Mouse (Mus musculus) lung, postnatal 36 days (tissue): Measurements from ENCODE around the gene Fmo1.

Experiments
- DNase-seq: peaks from one replicate; pipeline ENCODE4 v3.0.0; 2022; ENCODE audit warnings: mixed read lengths

Gene Fmo1

GRCm38 (mm10) chr1:162859996-162860605 lies 6.3 kb downstream of the Fmo1 start:
- peak; percentile 61 for DNase-seq

DNA sequence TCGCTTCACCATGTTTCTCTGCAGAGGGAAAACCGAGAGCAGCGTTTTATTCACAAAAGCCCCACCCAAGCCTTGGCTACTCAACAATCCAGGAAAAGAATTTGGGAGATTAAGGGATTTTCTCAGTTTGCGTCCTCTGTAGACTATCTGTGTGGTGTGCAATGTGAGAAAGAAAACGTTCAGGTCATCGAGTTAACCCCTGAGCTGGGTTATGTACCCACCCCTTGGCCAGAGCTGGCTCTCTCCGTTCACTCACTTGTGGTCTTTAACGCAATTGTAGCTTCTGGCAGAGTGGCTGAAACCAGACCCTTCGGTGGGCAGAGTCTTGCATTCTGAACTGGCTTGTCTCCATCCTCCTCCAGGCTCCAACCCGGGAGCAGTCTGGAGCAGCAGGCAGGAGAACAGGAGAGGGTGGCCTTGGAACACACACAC lies 6.8 kb downstream of the Fmo1 start:
- no peak for DNase-seq

- DNase-seq: peak; percentile 24
These were observed 7.7 kb downstream of the Fmo1 start for GRCm38 (mm10) chr1:162858748-162859130.

GRCm38 (mm10) chr1:162857766-162858747 lies 8.4 kb downstream of the Fmo1 start:
- no peak for DNase-seq

- DNase-seq: no peak
These were observed 12.5 kb downstream of the Fmo1 start for GRCm38 (mm10) chr1:162853812-162854482.

DNA sequence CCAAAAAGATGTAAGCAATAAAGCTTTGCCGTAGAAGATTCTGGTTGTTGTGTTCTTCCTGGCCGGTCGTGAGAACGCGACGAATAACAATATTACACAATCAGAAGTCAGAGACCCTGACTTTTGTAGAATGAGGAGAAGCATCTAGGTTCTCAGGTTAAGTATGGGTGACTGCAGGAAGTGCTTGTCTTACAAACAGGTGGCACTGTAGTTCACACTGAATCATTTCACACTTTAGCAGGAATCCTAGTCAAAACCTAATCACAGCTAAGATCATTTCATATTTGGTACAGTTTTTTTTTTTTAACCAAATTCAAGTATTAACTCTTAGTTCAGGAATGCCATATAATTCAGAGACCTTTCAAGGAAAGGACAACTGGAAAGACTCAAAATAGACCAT lies 18.9 kb downstream of the Fmo1 start:
- DNase-seq: peak; percentile 52

GRCm38 (mm10) chr1:162840211-162840610 lies 26.2 kb downstream of the Fmo1 start:
- peak; percentile 59 for DNase-seq

- DNase-seq: no peak
These were observed 27.4 kb downstream of the Fmo1 start for GRCm38 (mm10) chr1:162838976-162839375.

- no peak for DNase-seq
These were observed 32.1 kb downstream of the Fmo1 start for GRCm38 (mm10) chr1:162834342-162834741.

- DNase-seq: no peak
These were observed 33.8 kb downstream of the Fmo1 start for GRCm38 (mm10) chr1:162832574-162832953.

- no peak for DNase-seq
These were observed 34.4 kb downstream of the Fmo1 start for GRCm38 (mm10) chr1:162831838-162832573.

GRCm38 (mm10) chr1:162819280-162819679 lies 47.1 kb downstream of the Fmo1 start:
- no peak for DNase-seq

- no peak for DNase-seq
These were observed 50.9 kb downstream of the Fmo1 start for GRCm38 (mm10) chr1:162815381-162816127.

DNA sequence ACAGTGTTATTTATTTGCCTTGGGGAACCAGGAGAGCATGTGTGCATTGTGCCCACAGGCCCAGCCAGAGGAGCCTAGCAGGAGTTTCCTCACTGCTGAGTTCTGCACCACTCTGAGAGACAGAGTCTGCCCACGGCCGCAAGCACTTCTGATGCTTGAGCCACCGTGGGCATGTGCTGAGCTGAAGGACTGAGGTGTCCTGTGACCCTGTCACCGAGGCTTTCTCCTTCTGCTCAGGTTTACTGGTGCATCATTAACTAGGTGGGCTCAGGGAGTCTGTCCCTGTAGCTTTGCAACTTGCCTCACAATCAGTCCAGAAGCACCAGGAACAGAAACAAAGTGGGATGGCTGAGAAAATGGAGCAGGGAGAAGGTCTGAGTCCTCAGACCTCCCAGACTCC lies 51.5 kb downstream of the Fmo1 start:
- DNase-seq: no peak

DNA sequence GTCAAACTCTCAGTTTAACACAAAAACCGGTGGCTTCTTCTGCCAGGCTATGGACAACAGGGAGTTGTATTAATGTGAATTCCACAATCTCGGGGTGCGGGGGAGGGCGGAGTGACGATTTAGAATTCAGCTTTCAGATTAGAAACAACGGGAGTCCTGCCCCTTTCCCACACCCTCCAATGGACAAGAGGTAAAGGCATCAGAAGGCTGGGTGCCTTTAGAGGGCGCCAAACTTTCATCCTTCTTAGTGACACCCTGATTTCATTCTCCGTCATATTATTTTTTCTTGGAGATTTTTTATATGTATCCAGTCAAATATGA lies 52.6 kb downstream of the Fmo1 start, which contains the start of gene Fmo4:
Fmo4 (minus strand) TSS at position 137 of the 321 bp plus-strand sequence.
- DNase-seq: peak; percentile 90

DNA sequence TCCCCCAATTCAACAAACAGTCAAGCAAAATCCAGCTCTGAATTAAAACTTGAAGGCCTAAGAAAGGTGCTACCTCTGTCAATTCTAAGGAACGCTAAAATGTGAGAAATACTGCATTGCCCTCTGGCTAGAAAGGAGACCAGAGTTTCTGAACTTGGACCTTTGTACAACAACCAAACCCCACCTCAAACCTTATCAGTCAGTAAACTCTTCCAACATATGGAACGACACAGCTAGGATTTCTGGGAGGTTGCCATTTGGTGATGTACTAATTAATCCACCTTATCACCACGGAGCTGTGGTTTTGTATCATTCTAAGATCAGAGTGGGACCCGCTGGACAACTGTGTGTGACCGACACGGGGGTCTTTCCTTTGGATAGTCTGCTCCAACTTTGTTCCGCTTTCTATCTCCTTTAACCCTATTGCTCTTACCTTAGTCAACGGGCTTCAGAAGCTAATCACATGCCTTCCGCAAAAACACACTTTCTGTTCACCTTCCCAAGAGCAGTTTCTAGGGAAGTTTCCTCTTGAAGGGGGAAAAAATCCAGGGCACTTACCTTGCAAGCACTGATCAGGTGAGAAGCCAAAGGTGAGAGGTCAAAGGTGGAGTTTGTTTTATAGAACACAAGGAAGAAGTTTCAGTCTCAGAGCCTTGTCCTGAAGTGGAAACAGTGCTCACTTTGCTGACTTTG lies 53.1 kb downstream of the Fmo1 start:
- DNase-seq: no peak

DNA sequence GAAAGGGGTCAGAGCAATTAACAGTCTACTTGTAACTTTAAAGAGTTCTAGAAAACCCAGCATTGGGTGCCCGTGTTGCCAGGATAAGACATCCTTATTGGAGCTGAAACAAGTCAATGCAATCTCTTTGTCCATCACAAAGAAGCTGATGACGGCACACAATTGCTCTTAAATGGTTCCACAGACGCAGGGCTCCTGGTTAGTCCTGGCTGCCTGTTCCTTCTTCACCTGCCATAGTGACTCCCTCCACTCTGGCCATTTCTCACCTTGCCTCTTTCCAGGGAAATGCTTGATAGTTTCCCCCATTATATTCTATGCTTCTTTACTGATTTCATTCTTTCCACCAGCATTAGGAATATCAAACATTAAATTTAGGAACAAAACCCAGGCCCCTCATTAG lies 57.9 kb downstream of the Fmo1 start:
- DNase-seq: no peak

DNA sequence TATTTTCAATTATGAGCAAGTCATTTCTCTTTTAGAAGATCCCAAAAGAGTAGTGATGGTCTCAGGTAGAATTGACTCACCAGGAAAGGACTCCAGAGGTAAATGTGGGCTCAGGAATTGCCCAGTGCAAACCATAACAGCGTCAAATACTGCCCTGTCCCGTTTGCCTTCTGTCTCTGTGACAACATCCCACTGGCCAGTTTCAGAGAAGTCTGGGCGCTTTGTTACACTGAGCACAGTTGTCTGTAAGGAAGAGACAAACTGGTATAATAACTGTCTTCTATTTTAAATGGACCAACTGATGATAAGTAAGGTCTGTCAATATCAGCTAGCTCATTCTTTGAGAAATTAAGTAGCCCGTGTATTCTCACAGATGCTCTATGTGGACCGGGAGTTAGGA lies 59.0 kb downstream of the Fmo1 start:
- no peak for DNase-seq

GRCm38 (mm10) chr1:162805011-162805410 lies 61.4 kb downstream of the Fmo1 start:
- no peak for DNase-seq

- no peak for DNase-seq
These were observed 70.0 kb downstream of the Fmo1 start for GRCm38 (mm10) chr1:162796441-162796840.

DNA sequence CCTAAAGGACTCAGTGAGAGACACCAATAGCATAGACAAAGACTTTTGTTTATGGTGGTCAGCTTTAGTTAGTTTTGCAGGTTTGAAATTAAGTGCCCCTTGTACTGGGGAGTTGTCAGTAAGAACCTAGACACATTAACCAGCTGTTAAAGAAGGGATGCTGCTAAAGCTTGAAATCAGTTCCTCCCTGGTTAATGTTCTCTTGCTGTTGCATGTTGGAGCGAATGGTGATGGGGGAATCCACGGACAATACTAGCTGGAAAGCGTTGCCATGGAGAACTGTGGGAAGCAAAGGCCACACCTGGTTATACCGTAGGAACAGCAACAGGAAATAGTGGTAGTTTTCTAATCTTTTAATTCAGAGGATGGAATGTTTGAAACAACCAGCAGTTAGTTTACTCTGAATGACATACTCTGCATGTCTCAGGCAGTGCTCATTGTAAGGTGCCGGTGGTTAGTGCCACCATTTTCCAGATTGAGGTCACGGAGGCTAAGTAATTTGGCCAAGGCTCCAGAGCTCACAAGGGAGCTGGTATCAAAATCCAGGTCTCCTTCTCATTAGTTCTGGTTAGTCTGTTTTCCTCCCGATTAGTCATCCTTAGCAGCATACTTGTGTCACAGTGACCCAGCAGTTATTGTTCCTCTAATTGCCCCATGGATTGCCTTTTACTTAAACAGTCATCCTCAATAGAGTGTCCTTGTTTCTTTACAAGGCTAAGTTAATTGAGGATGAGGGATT lies 73.9 kb downstream of the Fmo1 start:
- no peak for DNase-seq
